Mouse (Mus musculus) G1E (cell line): Measurements from ENCODE around the gene Fgfr2. TPM values are rescaled to one million over a fixed set of nuclear protein-coding genes. Genes with fewer than 3 reads are reported as not detected.

Experiments
- ATAC-seq: 2 replicates; pipeline ENCODE4 v1.8.0; 2016; ENCODE audit warnings: mild to moderate bottlenecking; ENCODE audit not compliant: insufficient number of reproducible peaks, poor library complexity, low FRiP score, severe bottlenecking; ENCODE audit errors: extremely low read depth
- DNase-seq: peaks from one replicate; pipeline ENCODE4 v3.0.0; 2012; ENCODE audit warnings: low spot score
- H3K27me3 ChIP-seq: 2 replicates; pipeline ENCODE4 v1.6.1; 2012; ENCODE audit warnings: mild to moderate bottlenecking, low read length, inconsistent platforms; ENCODE audit not compliant: insufficient read depth
- H3K36me3 ChIP-seq: replicated peaks from 2 replicates; pipeline ENCODE3; 2012; ENCODE audit warnings: mild to moderate bottlenecking, inconsistent platforms
- H3K4me1 ChIP-seq: 2 replicates; pipeline ENCODE4 v1.6.1; 2012; ENCODE audit warnings: low read depth, low read length, inconsistent platforms, mixed read lengths; ENCODE audit not compliant: insufficient read depth
- H3K4me3 ChIP-seq: 2 replicates; pipeline ENCODE4 v1.5.1; 2012; ENCODE audit warnings: low read depth, mild to moderate bottlenecking, inconsistent platforms, low read length, moderate library complexity, mixed read lengths
- H3K9me3 ChIP-seq: replicated peaks from 2 replicates; pipeline ENCODE4 v1.6.1; 2012; ENCODE audit warnings: inconsistent platforms
- CTCF ChIP-seq: IDR thresholded peaks from 2 replicates; pipeline ENCODE4 v1.5.1; 2012; ENCODE audit warnings: low read depth, low read length, inconsistent platforms, mixed read lengths
- GATA1 ChIP-seq: IDR thresholded peaks from 2 replicates; pipeline ENCODE4 v1.6.1; 2012; ENCODE audit warnings: borderline replicate concordance, low read length, inconsistent platforms, mixed read lengths
- GATA2 ChIP-seq: IDR thresholded peaks from 2 replicates; pipeline ENCODE4 v1.6.1; 2012; ENCODE audit warnings: low read depth, low read length, inconsistent platforms, borderline replicate concordance
- POLR2AphosphoS5 ChIP-seq: IDR thresholded peaks from 2 replicates; pipeline ENCODE4 v1.6.1; 2012; ENCODE audit warnings: low read depth, low read length, inconsistent platforms; ENCODE audit not compliant: insufficient replicate concordance
- TAL1 ChIP-seq: conservative IDR thresholded peaks from 2 replicates; pipeline ENCODE4 v1.6.1; 2012; ENCODE audit warnings: low read depth, low read length, inconsistent platforms, mixed read lengths
- polyA plus RNA-seq: library from polyadenylated mRNA; stranded (reverse); fragments of >175 nt; gene quantifications from 2 replicates; pipeline ENCODE4 v1.2.3, GENCODE M21; 2012
- total RNA-seq, 2 experiments: library from RNA; stranded (forward) in 1 of 2; stranded (reverse) in 1 of 2; fragments of 200-1000 nt in 1 of 2; fragments of >200 nt in 1 of 2; fragmentation: Nextera tagmentation in 1 of 2; gene quantifications; 2 replicates each; pipeline ENCODE4 v1.2.3; 2014 to 2017

The Fgfr2 gene
- total and polyA plus RNA-seq, 3 experiments, result 0.22 TPM; not detected in 2

GRCm38 (mm10) chr7:130586521-130587072 is 2536.6 kb downstream of the Fgfr2 start:
- no peak overlapping the region for H3K4me3 ChIP-seq
- H3K27me3 ChIP-seq, result no peaks in the 10 kb centered on the region
- no peak for DNase-seq
- peaks cover 10% of the 10 kb centered on the region for H3K9me3 ChIP-seq
- no peak for ATAC-seq
- H3K36me3 ChIP-seq, result no peaks in the 10 kb centered on the region
- no peaks in the 10 kb centered on the region for H3K4me1 ChIP-seq
- TF ChIP-seq GATA2 (no peak), POLR2AphosphoS5 (no peak), CTCF (no peak), GATA1 (no peak), TAL1 (no peak)

- H3K4me1 ChIP-seq, result no peaks in the 10 kb centered on the region
- no peak for TF ChIP-seq CTCF
- no peak for TF ChIP-seq TAL1
- no peak for TF ChIP-seq POLR2AphosphoS5
- no peak for TF ChIP-seq GATA1
- no peak for TF ChIP-seq GATA2
- no peaks in the 10 kb centered on the region for H3K36me3 ChIP-seq
- no peaks in the 10 kb centered on the region for H3K27me3 ChIP-seq
- H3K9me3 ChIP-seq, result peaks cover 10% of the 10 kb centered on the region
- no peak for ATAC-seq
- no peak overlapping the region for H3K4me3 ChIP-seq
- DNase-seq, result no peak
Measured at GRCm38 (mm10) chr7:130578607-130579006, 2544.5 kb downstream of the Fgfr2 start.

GRCm38 (mm10) chr7:130578066-130578465 is 2545.1 kb downstream of the Fgfr2 start:
- TF ChIP-seq GATA2 (no peak), GATA1 (no peak), POLR2AphosphoS5 (no peak), CTCF (no peak), TAL1 (no peak)
- Histone ChIP-seq H3K4me1 (no peaks in the 10 kb centered on the region), H3K36me3 (no peaks in the 10 kb centered on the region), H3K9me3 (peaks cover 7% of the 10 kb centered on the region), H3K4me3 (no peak overlapping the region), H3K27me3 (no peaks in the 10 kb centered on the region)
- no peak for DNase-seq
- no peak for ATAC-seq

GRCm38 (mm10) chr7:130577388-130578003 is 2545.7 kb downstream of the Fgfr2 start, which contains the start of gene Tacc2:
TSS of gene Tacc2 (plus strand) at chr7:130577438.
- Histone ChIP-seq H3K4me3 (no peak within 1 kb of the TSS), H3K9me3 (peaks cover 4% of the 10 kb centered on the region), H3K27me3 (no peaks in the 10 kb centered on the region), H3K36me3 (no peaks in the 10 kb centered on the region), H3K4me1 (no peaks in the 10 kb centered on the region)
- no peak for DNase-seq
- no peak for TF ChIP-seq CTCF
- no peak for TF ChIP-seq GATA1
- no peak for TF ChIP-seq TAL1
- TF ChIP-seq POLR2AphosphoS5, result no peak
- no peak for TF ChIP-seq GATA2
- no peak for ATAC-seq

GRCm38 (mm10) chr7:130576981-130577380 is 2546.2 kb downstream of the Fgfr2 start:
- ATAC-seq, result no peak
- no peak overlapping the region for H3K4me3 ChIP-seq
- no peak for DNase-seq

GRCm38 (mm10) chr7:130574211-130574991 is 2548.7 kb downstream of the Fgfr2 start:
- Histone ChIP-seq H3K36me3 (no peaks in the 10 kb centered on the region), H3K4me3 (no peak overlapping the region), H3K4me1 (no peaks in the 10 kb centered on the region), H3K9me3 (no peaks in the 10 kb centered on the region), H3K27me3 (no peaks in the 10 kb centered on the region)
- DNase-seq, result no peak
- no peak for TF ChIP-seq POLR2AphosphoS5
- TF ChIP-seq CTCF, result no peak
- no peak for TF ChIP-seq GATA2
- no peak for TF ChIP-seq GATA1
- no peak for TF ChIP-seq TAL1
- no peak for ATAC-seq

More at GRCm38 (mm10) chr7:130576981-130577380, 2546.2 kb downstream of the Fgfr2 start:
- Histone ChIP-seq H3K36me3 (no peaks in the 10 kb centered on the region), H3K9me3 (peaks cover 4% of the 10 kb centered on the region), H3K4me1 (no peaks in the 10 kb centered on the region), H3K27me3 (no peaks in the 10 kb centered on the region)
- TF ChIP-seq CTCF (no peak), TAL1 (no peak), GATA2 (no peak), GATA1 (no peak), POLR2AphosphoS5 (no peak)
